Mouse (Mus musculus): ENCODE measurements around the gene Slc43a1. TPM values are rescaled to one million over a fixed set of nuclear protein-coding genes. Genes with fewer than 3 reads are reported as not detected.
A peak's percentile ranks its signal among the peaks of the same experiment; 100 is the strongest.

Gene Slc43a1
- polyA plus RNA-seq, 1 experiment: 2.0 TPM

- Histone ChIP-seq H3K36me3 (ENCODE audit: control insufficient read depth, insufficient read depth) (no peaks in the 10 kb centered on the region), H3K79me2 (ENCODE audit: control insufficient read depth, insufficient read depth) (no peaks in the 10 kb centered on the region), H3K4me3 (no peak overlapping the region), H3ac (ENCODE audit: control insufficient read depth, insufficient read length) (no peak overlapping the region), H3K27me3 (ENCODE audit: control insufficient read depth, insufficient read depth, insufficient read length) (peaks cover 15% of the 10 kb centered on the region), H3K4me2 (ENCODE audit: low read depth) (peak overlapping the region; percentile 42)
- TF ChIP-seq POLR2A (IDR thresholded peaks at IDR 0.05; ENCODE audit: insufficient read length, low read depth) (no peak), TCF12 (IDR thresholded peaks at IDR 0.05; ENCODE audit: insufficient read depth, poor library complexity, severe bottlenecking) (no peak), MYOD1 (IDR thresholded peaks at IDR 0.05; ENCODE audit: control insufficient read depth in 1 of 3, insufficient read length in 2 of 3, low read depth in 2 of 3) (no peak), SRF (IDR thresholded peaks at IDR 0.05; ENCODE audit: control insufficient read depth, insufficient read length, low read depth) (no peak), REST (IDR thresholded peaks at IDR 0.05; ENCODE audit: insufficient read depth, insufficient read length) (no peak), USF1 (IDR thresholded peaks at IDR 0.05; ENCODE audit: low read depth) (no peak), E2F4 (IDR thresholded peaks at IDR 0.05; ENCODE audit: insufficient read depth) (no peak), CEBPB (IDR thresholded peaks at IDR 0.05; ENCODE audit: insufficient read depth, poor library complexity, severe bottlenecking) (no peak), MAX (IDR thresholded peaks at IDR 0.05; ENCODE audit: low read depth) (no peak), POLR2AphosphoS2 (IDR thresholded peaks at IDR 0.05; ENCODE audit: insufficient read length, low read depth) (no peak), TCF3 (IDR thresholded peaks at IDR 0.05; ENCODE audit: insufficient read length, low read depth) (no peak), MYOG (IDR thresholded peaks at IDR 0.05; ENCODE audit: control insufficient read depth in 1 of 3, insufficient read depth in 1 of 3, insufficient read length in 2 of 3, low read depth in 2 of 3) (no peak)
Observed at GRCm38 (mm10) chr2:84865616-84866571, 27.2 kb downstream of the Slc43a1 start.

- H3K79me2 ChIP-seq (ENCODE audit: control insufficient read depth, insufficient read depth): no peaks in the 10 kb centered on the region
- H3K36me3 ChIP-seq (ENCODE audit: control insufficient read depth, insufficient read depth): no peaks in the 10 kb centered on the region
- H3ac ChIP-seq (ENCODE audit: control insufficient read depth, insufficient read length): no peak overlapping the region
- no peak overlapping the region for H3K4me3 ChIP-seq
- TF ChIP-seq CEBPB (IDR thresholded peaks at IDR 0.05; ENCODE audit: insufficient read depth, poor library complexity, severe bottlenecking) (no peak), SRF (IDR thresholded peaks at IDR 0.05; ENCODE audit: control insufficient read depth, insufficient read length, low read depth) (no peak), MAX (IDR thresholded peaks at IDR 0.05; ENCODE audit: low read depth) (no peak), REST (IDR thresholded peaks at IDR 0.05; ENCODE audit: insufficient read depth, insufficient read length) (no peak), MYOG (IDR thresholded peaks at IDR 0.05; ENCODE audit: control insufficient read depth in 1 of 3, insufficient read depth in 1 of 3, insufficient read length in 2 of 3, low read depth in 2 of 3) (no peak), E2F4 (IDR thresholded peaks at IDR 0.05; ENCODE audit: insufficient read depth) (no peak), POLR2A (IDR thresholded peaks at IDR 0.05; ENCODE audit: insufficient read length, low read depth) (no peak), USF1 (IDR thresholded peaks at IDR 0.05; ENCODE audit: low read depth) (no peak), TCF12 (IDR thresholded peaks at IDR 0.05; ENCODE audit: insufficient read depth, poor library complexity, severe bottlenecking) (no peak), MYOD1 (IDR thresholded peaks at IDR 0.05; ENCODE audit: control insufficient read depth in 1 of 3, insufficient read length in 2 of 3, low read depth in 2 of 3) (no peak), POLR2AphosphoS2 (IDR thresholded peaks at IDR 0.05; ENCODE audit: insufficient read length, low read depth) (no peak), TCF3 (IDR thresholded peaks at IDR 0.05; ENCODE audit: insufficient read length, low read depth) (no peak)
- peaks cover 41% of the 10 kb centered on the region for H3K27me3 ChIP-seq (ENCODE audit: control insufficient read depth, insufficient read depth, insufficient read length)
- no peak overlapping the region for H3K4me2 ChIP-seq (ENCODE audit: low read depth)
Observed at GRCm38 (mm10) chr2:84868521-84868943, 29.9 kb downstream of the Slc43a1 start.

GRCm38 (mm10) chr2:84868977-84869376, 30.3 kb downstream of the Slc43a1 start:
- Histone ChIP-seq H3K79me2 (ENCODE audit: control insufficient read depth, insufficient read depth) (no peaks in the 10 kb centered on the region), H3K27me3 (ENCODE audit: control insufficient read depth, insufficient read depth, insufficient read length) (peaks cover 43% of the 10 kb centered on the region), H3K4me3 (no peak overlapping the region), H3K4me2 (ENCODE audit: low read depth) (no peak overlapping the region), H3ac (ENCODE audit: control insufficient read depth, insufficient read length) (no peak overlapping the region), H3K36me3 (ENCODE audit: control insufficient read depth, insufficient read depth) (no peaks in the 10 kb centered on the region)
- TF ChIP-seq TCF3 (IDR thresholded peaks at IDR 0.05; ENCODE audit: insufficient read length, low read depth) (no peak), POLR2AphosphoS2 (IDR thresholded peaks at IDR 0.05; ENCODE audit: insufficient read length, low read depth) (no peak), MYOD1 (IDR thresholded peaks at IDR 0.05; ENCODE audit: control insufficient read depth in 1 of 3, insufficient read length in 2 of 3, low read depth in 2 of 3) (no peak), REST (IDR thresholded peaks at IDR 0.05; ENCODE audit: insufficient read depth, insufficient read length) (no peak), POLR2A (IDR thresholded peaks at IDR 0.05; ENCODE audit: insufficient read length, low read depth) (no peak), MAX (IDR thresholded peaks at IDR 0.05; ENCODE audit: low read depth) (no peak)

GRCm38 (mm10) chr2:84870623-84871160, 32.0 kb downstream of the Slc43a1 start:
- H3ac ChIP-seq (ENCODE audit: control insufficient read depth, insufficient read length): no peak overlapping the region
- H3K4me3 ChIP-seq: no peak overlapping the region
- H3K27me3 ChIP-seq (ENCODE audit: control insufficient read depth, insufficient read depth, insufficient read length): peaks cover 56% of the 10 kb centered on the region
- TF ChIP-seq REST (IDR thresholded peaks at IDR 0.05; ENCODE audit: insufficient read depth, insufficient read length): no peak
- H3K36me3 ChIP-seq (ENCODE audit: control insufficient read depth, insufficient read depth): no peaks in the 10 kb centered on the region
- no peaks in the 10 kb centered on the region for H3K79me2 ChIP-seq (ENCODE audit: control insufficient read depth, insufficient read depth)
- no peak overlapping the region for H3K4me2 ChIP-seq (ENCODE audit: low read depth)
